Mouse (Mus musculus): ENCODE data around the gene Zfp518b.

GRCm38 (mm10) chr5:38702091-38702490, 17.5 kb upstream of the Zfp518b start:
- no peak for TF ChIP-seq CTCF (IDR thresholded peaks at IDR 0.05; ENCODE audit: low read depth)
- no peak for TF ChIP-seq EP300 (IDR thresholded peaks at IDR 0.05; ENCODE audit: low read depth)
